Mouse (Mus musculus) layer of hippocampus, adult 11-12 months (tissue): ENCODE data around the gene Bcl6.

Experiments
- DNase-seq: peaks from one replicate; pipeline ENCODE4 v3.0.0; 2022; ENCODE audit warnings: low spot score

Bcl6 gene

GRCm38 (mm10) chr16:23990161-23990970 is 1.7 kb upstream of the Bcl6 start:
- DNase-seq = no peak

DNA sequence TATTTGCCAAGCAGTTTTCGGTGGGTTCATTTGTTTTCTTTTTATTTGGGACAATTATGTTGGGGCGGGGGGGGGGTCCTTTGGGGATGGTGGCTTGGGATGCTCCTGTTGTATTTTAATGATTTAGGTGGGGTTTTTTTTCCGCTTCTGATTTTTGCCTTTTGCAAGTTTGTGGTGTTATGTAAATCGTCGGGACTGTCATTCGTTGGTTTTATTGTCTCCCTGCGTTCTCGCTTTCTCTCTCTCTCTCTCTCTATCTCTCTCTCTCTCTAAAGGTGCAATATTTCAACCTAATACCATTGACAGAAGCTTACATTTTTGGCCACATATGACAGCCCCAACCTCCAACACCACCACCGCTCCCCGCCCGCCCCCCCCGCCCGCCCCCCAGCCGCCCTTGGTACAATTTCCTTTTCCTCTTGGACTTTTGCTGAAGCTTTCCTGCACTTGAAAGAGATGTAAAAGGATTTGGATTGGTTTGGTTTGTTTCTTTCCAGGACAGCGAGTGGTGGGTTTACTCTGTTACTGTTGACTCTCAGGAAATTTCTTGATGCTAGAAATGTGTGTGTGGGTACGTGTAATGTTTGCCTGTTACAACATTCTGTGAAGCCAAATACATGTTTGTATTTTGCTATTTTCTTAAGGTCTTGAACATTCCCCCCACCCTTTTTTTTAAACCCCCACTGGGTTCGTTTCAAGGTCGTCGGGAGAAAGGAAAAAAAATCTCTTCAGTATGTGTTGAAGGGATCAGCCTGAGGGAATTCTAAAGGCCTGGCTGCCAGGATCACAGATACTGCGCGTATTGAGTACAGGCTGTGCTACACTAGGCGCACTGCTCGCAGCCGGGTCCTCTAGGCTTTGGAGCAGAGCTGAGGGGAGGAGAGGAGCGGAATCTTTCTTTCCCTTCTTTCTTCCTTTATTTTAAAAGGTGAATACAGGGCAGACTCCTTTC is 833 bp upstream of the Bcl6 start:
- DNase-seq = peak; percentile 60

GRCm38 (mm10) chr16:23988157-23988465 is 541 bp downstream of the Bcl6 start:
- no peak for DNase-seq

- DNase-seq = peak; percentile 41
Observed at GRCm38 (mm10) chr16:23987341-23988156, 1.1 kb downstream of the Bcl6 start.

GRCm38 (mm10) chr16:23986871-23987270 is 1.8 kb downstream of the Bcl6 start:
- DNase-seq = peak; percentile 29

- DNase-seq = no peak
Observed at GRCm38 (mm10) chr16:23986176-23986575, 2.5 kb downstream of the Bcl6 start.

DNA sequence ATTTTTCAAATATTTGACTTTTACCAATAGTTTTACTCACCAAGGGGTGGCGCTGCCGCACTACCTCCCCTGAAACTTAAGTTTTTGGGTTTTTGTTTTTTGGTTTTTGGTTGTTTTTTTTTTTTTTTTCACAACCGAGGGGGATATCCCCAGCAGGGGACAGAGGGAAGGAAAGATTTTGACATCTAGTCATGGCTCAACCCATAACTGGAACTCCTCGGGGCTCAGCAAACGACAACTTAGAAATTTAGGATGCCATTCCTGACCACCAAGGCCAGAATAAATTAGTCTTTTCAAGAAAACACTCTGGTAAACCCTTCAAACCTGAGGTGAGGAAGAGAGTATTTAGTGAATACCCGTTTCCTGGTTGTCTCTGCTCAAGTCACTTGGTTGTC is 3.2 kb downstream of the Bcl6 start:
- DNase-seq = peak; percentile 32

GRCm38 (mm10) chr16:23984760-23985466 is 3.7 kb downstream of the Bcl6 start:
- peak; percentile 52 for DNase-seq

- peak; percentile 92 for DNase-seq
Observed at GRCm38 (mm10) chr16:23984183-23984582, 4.5 kb downstream of the Bcl6 start.

- DNase-seq = peak; percentile 82
Observed at GRCm38 (mm10) chr16:23982891-23983588, 5.6 kb downstream of the Bcl6 start.

GRCm38 (mm10) chr16:23981925-23982851 is 6.5 kb downstream of the Bcl6 start:
- DNase-seq = peak; percentile 86

GRCm38 (mm10) chr16:23980991-23981720 is 7.5 kb downstream of the Bcl6 start:
- no peak for DNase-seq

- DNase-seq = no peak
Observed at GRCm38 (mm10) chr16:23980201-23980870, 8.3 kb downstream of the Bcl6 start.

DNA sequence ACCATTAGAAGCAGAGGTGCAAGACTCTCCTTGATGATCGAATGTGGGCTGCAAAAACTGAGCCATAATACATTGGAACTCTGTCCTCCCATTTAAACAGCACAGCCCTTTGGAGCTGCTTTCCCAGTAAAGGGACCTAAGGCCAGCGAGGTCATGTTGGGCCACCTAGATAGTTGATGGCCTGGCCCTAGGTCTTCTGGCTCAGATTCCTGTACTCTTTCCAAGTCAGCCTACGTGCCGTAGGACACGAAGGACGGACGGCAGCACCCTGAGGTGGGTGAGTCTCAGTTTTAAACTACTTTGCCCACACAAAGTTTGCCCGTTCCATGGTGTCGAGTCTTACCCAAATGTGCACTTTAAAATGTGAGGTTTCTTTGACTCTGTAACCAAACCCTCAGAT is 9.2 kb downstream of the Bcl6 start:
- no peak for DNase-seq

DNA sequence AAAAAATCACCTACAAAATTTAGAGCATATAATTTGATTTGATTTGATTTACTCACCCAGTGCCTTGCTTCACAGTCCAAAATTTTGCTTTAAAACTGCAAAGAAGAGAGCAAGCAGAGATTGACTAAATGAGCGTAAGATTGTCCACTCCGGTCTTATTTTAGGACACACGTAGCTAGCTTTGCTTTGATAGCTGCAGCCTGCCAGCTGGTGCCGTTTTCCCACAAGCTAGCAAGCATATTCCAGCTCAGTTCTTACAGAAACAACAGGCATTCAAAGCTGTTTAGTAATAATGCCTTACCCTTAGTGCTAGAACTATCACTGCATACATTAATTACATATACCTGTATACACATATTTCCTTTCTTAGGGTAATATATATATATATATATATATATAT is 10.2 kb downstream of the Bcl6 start:
- no peak for DNase-seq

- DNase-seq = no peak
Observed at GRCm38 (mm10) chr16:23977732-23978131, 10.9 kb downstream of the Bcl6 start.

DNA sequence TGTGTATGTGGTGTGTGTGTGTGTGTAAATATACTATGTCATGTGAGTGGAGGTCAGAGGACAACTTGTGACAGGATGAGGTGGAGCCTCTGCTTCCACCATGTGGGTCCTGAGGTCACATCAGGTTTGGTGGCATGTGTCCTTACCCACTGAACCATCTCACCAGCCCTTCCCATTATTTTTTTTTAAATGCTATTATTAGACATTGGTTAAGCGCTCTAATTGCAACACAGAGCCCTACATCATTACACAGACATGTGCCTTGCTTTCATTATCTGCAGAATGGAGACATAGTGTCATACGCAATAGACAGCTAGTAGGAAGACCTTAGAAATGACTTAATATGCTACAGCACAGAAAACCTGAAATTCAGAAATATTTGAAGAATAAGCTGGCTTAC is 12.5 kb downstream of the Bcl6 start:
- DNase-seq = no peak

GRCm38 (mm10) chr16:23973635-23974367 is 14.9 kb downstream of the Bcl6 start:
- no peak for DNase-seq
